Mouse (Mus musculus) hindbrain, embryonic 12.5 days (tissue): ENCODE results near the gene Sptbn4. TPM values are rescaled to one million over a fixed set of nuclear protein-coding genes. Genes with fewer than 3 reads are reported as not detected.

Experiments used
- ATAC-seq: fragments of 200-750 bp; cut with Nextera tagmentation; 2 replicates; pipeline ENCODE4 v1.8.0; 2017; ENCODE audit warnings: moderate TSS enrichment; ENCODE audit not compliant: low FRiP score
- H3K27ac ChIP-seq: fragments of 300-500 bp; sonication (generic); 2 replicates; pipeline ENCODE4 v1.5.1; 2016; ENCODE audit warnings: mild to moderate bottlenecking
- H3K27me3 ChIP-seq: fragments of 300-500 bp; sonication (generic); 2 replicates; pipeline ENCODE4 v1.6.1; 2016; ENCODE audit warnings: mild to moderate bottlenecking
- H3K36me3 ChIP-seq: fragments of 300-500 bp; sonication (generic); 2 replicates; pipeline ENCODE4 v1.6.1; 2016; ENCODE audit warnings: mild to moderate bottlenecking
- H3K4me1 ChIP-seq: fragments of 300-500 bp; sonication (generic); 2 replicates; pipeline ENCODE4 v1.6.1; 2016
- H3K4me2 ChIP-seq: fragments of 300-500 bp; sonication (generic); replicated peaks from 2 replicates; pipeline ENCODE4 v1.6.1; 2016; ENCODE audit warnings: mild to moderate bottlenecking
- H3K4me3 ChIP-seq: fragments of 300-500 bp; sonication (generic); 2 replicates; pipeline ENCODE4 v1.5.1; 2016; ENCODE audit warnings: mild to moderate bottlenecking
- H3K9ac ChIP-seq: fragments of 300-500 bp; sonication (generic); 2 replicates; pipeline ENCODE4 v1.6.1; 2016; ENCODE audit warnings: mild to moderate bottlenecking, moderate library complexity
- H3K9me3 ChIP-seq: fragments of 300-500 bp; sonication (generic); replicated peaks from 2 replicates; pipeline ENCODE4 v1.6.1; 2016; ENCODE audit warnings: mild to moderate bottlenecking
- WGBS: fragments of 180-500 bp; shearing (Covaris S2); methylation state at CpG from one replicate; pipeline ENCODE4 v1.1.7; 2016; 5-methylcytosine and 5-hydroxymethylcytosine counted together
- polyA plus RNA-seq: library from polyadenylated mRNA; unstranded; fragments of >200 nt; fragmentation: Nextera tagmentation; extraction: Ambion mirVana; gene quantifications from 2 replicates; pipeline ENCODE4 v1.2.1, GENCODE M21; 2016

Gene Sptbn4
- polyA plus RNA-seq, 1 experiment from 2014 or later, result 1.1 TPM

DNA sequence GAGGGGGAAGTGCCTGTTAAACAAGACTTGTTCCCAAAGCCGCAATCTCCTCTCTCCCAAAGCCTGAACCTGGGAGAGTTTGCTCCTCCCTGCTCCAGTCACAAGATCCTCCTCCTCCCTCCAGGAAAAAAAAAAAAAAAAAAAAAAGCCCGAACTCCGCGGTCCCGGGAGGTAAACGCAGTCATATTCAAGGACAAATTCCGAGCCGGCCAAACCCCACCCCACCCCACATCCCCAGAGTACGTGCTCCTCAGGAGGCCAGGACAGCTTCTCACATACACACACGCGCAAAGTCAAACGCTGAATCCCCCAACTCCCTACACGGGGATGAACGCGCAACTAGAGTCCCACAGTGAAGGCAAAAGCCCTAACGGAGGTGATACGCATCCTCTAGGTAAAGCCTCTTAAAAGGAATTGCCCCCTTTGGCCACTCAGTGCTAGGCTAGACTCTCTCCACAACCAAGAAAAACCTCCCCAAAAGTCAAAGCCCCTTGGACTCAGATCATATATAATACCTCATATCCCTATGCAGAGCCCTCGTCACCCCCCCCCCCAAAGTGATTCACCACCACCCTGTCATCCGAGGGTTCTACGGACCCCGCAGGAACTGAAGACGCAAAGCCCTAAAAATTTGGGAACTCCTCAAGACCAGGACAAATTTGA is 51.8 kb downstream of the Sptbn4 start:
- ATAC-seq, result peak; percentile 49; the same call in 1 of the 2 replicates
- Histone ChIP-seq H3K4me1 (peaks cover 8% of the 10 kb centered on the region), H3K27me3 (peaks cover 91% of the 10 kb centered on the region), H3K9me3 (no peaks in the 10 kb centered on the region), H3K4me2 (peak overlapping the region; percentile 89), H3K27ac (no peak overlapping the region), H3K36me3 (no peaks in the 10 kb centered on the region), H3K4me3 (peak overlapping the region; percentile 54), H3K9ac (no peak overlapping the region)
- WGBS, result 2% methylated on average over 21 of the region's 22 CpGs

DNA sequence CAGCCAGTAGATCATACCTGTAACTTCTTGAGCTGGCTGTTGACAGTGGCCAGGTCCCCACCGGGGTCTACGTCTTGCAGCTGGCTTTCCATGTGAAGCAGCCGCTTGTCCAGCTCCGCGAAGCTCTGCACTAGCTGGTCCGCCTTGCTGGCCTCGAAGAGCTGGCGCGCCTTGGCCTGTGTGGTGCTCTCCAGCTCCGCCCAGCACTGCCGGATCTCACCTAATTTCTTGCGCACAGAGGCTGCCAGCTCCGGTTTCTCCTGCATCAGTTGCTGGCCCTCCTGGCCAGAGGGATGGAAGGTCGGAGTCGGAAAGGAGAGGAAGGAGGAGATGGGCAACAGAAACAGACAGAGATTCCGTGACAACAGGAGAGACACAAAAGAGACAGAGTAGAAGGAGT is 56.1 kb downstream of the Sptbn4 start:
- Histone ChIP-seq H3K27ac (no peak overlapping the region), H3K36me3 (no peaks in the 10 kb centered on the region), H3K4me3 (no peak overlapping the region), H3K9ac (no peak overlapping the region), H3K27me3 (peaks cover 61% of the 10 kb centered on the region), H3K4me2 (no peak overlapping the region), H3K9me3 (no peaks in the 10 kb centered on the region), H3K4me1 (peaks cover 3% of the 10 kb centered on the region)
- 36% methylated on average over 16 of the region's 16 CpGs for WGBS
- no peak for ATAC-seq

DNA sequence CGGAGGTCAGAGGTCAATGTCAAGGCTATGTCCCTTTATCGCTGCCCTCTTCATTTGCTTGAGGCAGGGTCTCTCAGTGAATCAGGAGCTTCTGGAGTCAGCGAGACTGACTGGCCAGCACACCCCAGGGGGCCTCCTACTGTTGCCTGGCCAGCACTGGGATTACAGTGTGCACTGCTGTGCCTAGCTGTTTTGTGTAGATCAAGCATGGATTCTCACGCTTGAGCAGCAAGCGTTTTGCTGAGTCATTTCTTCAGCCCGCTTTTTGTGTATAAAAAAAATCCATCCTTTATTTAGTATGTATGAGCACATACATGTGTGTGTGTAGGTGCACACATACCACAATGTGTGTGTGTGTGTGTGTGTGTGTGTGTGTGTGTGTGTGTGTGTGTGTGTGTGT is 58.3 kb downstream of the Sptbn4 start:
- no peak overlapping the region for H3K27ac ChIP-seq
- ATAC-seq, result no peak
- 75% methylated on average over 6 of the region's 6 CpGs for WGBS
- H3K36me3 ChIP-seq, result no peaks in the 10 kb centered on the region
- H3K4me3 ChIP-seq, result no peak overlapping the region
- H3K9me3 ChIP-seq, result no peaks in the 10 kb centered on the region
- H3K9ac ChIP-seq, result no peak overlapping the region
- no peak overlapping the region for H3K4me2 ChIP-seq
- H3K4me1 ChIP-seq, result no peaks in the 10 kb centered on the region
- peaks cover 44% of the 10 kb centered on the region for H3K27me3 ChIP-seq

DNA sequence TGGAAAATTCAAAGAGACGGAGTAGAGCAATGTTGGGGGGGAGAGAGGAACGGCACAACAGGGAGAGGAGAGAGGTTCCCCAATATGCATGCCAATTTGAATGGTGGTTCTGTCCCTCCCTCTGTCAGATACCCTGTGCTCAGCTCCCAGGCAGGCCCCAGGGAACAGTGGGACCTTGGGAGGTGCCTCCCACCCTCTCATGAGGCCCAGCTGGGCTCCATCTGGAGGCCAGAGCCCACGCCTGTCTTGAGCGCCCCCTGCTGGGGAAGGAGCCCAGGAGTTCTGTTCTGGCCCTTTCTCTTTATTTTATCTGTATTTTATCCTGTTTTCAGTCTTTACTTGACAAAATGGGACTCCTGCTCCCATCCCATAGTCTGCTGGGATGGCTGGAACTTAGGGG is 62.8 kb downstream of the Sptbn4 start:
- Histone ChIP-seq H3K4me3 (no peak overlapping the region), H3K4me1 (no peaks in the 10 kb centered on the region), H3K4me2 (no peak overlapping the region), H3K9ac (no peak overlapping the region), H3K27me3 (peaks cover 18% of the 10 kb centered on the region), H3K27ac (no peak overlapping the region), H3K9me3 (no peaks in the 10 kb centered on the region), H3K36me3 (no peaks in the 10 kb centered on the region)
- 36% methylated on average over 4 of the region's 4 CpGs for WGBS
- ATAC-seq, result no peak

DNA sequence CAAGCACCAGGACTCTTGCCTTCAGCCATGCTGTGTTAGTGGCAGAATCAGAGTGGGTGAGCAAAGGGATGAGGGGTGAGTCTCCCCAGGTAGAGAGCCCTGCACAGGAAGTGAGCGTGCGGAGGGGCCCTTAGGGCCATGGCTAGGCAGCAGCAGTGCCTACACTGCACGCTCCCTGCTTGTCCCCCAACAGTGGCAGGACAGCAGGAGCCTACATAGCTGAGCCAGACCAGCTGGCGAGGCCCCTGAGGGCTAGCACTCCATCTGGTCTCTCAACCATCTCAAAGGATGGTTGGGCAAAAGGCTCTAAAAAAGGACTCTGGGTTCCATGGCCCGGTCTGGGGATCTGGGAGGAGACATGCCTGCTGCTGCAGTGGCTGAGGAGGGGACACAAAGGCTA is 63.4 kb downstream of the Sptbn4 start:
- Histone ChIP-seq H3K9ac (no peak overlapping the region), H3K4me1 (no peaks in the 10 kb centered on the region), H3K27ac (no peak overlapping the region), H3K36me3 (no peaks in the 10 kb centered on the region), H3K27me3 (peaks cover 24% of the 10 kb centered on the region), H3K9me3 (no peaks in the 10 kb centered on the region), H3K4me2 (no peak overlapping the region), H3K4me3 (no peak overlapping the region)
- 0 out of 2 replicates have a peak, but pooled peaks have one; percentile 43 for ATAC-seq
- WGBS, result 73% methylated on average over 5 of the region's 5 CpGs

DNA sequence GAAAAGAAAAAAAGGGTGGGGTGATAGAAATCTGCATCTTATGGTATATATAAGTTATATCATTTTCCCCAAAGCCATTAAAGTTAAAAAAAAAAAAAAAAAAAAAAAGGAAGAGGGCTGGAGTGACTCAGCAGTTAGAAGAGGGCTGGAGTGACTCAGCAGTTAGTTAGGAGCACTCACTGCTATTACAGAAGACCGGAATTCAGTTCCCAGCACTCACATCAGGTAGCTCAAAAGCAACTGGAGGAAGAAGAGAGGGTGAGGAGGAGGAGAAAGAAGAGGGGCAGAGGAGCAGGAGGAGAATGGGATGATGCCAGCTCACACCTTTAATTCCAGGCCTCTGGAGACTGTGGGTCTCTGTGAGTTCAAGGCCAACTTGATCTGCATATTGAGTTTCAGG is 64.3 kb downstream of the Sptbn4 start:
- Histone ChIP-seq H3K9ac (no peak overlapping the region), H3K4me3 (no peak overlapping the region), H3K27me3 (peaks cover 27% of the 10 kb centered on the region), H3K4me1 (no peaks in the 10 kb centered on the region), H3K4me2 (no peak overlapping the region), H3K9me3 (no peaks in the 10 kb centered on the region), H3K36me3 (no peaks in the 10 kb centered on the region), H3K27ac (no peak overlapping the region)
- no peak for ATAC-seq
- 93% methylated on average over 1 of the region's 1 CpGs for WGBS

DNA sequence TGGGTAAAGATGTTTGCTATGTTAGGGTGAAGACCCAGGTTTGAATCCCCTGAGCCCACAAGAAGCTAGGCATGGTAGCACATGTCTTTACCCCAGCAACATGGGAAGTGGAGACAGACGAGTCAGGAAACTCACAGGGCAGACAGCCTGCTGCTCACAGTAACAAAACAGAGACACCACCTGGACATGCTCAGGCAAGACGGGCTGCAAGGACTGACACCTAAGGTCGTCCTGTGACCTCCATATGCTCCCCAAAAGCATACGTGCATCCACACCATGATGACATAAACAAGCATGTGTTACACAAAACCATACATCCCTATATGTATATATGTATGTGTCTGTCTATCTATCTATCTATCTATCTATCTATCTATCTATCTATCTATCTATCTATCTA is 65.9 kb downstream of the Sptbn4 start:
- ATAC-seq, result no peak
- Histone ChIP-seq H3K4me1 (no peaks in the 10 kb centered on the region), H3K9ac (no peak overlapping the region), H3K9me3 (no peaks in the 10 kb centered on the region), H3K4me2 (no peak overlapping the region), H3K4me3 (no peak overlapping the region), H3K27ac (no peak overlapping the region), H3K27me3 (peaks cover 38% of the 10 kb centered on the region), H3K36me3 (no peaks in the 10 kb centered on the region)
- WGBS, result 69% methylated on average over 4 of the region's 4 CpGs

DNA sequence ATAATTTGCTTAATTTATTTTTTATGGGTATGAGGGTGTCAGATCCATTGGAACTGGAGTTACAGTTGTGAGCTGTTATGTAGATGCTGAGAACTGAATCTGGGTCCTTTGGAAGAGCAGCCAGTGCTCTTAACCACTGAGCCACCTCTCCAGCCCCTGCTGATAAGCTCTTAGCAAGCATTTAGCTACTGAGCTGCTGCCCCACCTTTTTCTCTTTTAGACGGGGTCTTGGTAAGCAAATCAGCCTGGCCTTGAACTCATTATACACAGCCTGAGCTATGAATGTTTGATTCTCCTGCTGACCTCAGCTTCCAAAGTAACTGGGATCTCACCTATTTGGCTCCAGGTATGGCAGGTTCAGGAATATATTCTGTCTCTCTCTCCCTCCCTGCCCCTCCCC is 66.5 kb downstream of the Sptbn4 start:
- 42% methylated on average over 1 of the region's 1 CpGs for WGBS
- peaks cover 44% of the 10 kb centered on the region for H3K27me3 ChIP-seq

DNA sequence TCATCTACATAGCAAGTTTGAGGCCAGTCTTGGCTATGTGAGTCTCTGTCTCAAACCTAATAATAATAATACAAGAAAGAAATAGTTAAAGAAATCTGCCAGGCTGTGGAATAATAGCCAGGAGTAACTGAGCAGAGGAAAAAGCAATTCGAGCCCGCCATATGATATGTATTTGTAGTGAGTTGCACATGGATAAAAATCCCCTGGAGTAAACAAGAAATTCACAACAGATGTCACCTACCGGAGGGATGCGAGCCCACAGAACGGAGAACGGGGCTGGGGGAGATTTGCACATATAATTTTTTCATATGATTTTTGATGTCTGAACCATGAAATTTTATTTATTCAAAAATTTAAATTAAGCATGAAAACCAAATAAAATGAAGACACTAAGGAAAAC is 67.7 kb downstream of the Sptbn4 start:
- no peak for ATAC-seq
- Histone ChIP-seq H3K27me3 (peaks cover 54% of the 10 kb centered on the region), H3K4me1 (peaks cover 5% of the 10 kb centered on the region; the same call in 1 of the 2 replicates), H3K27ac (no peak overlapping the region), H3K4me2 (no peak overlapping the region), H3K36me3 (no peaks in the 10 kb centered on the region), H3K9me3 (no peaks in the 10 kb centered on the region), H3K9ac (no peak overlapping the region), H3K4me3 (no peak overlapping the region)
- WGBS, result 74% methylated on average over 6 of the region's 6 CpGs

More for the DNA sequence above, 66.5 kb downstream of the Sptbn4 start:
- H3K27ac ChIP-seq, result no peak overlapping the region
- no peak overlapping the region for H3K4me2 ChIP-seq
- H3K36me3 ChIP-seq, result no peaks in the 10 kb centered on the region
- no peak for ATAC-seq
- H3K9me3 ChIP-seq, result no peaks in the 10 kb centered on the region
- H3K9ac ChIP-seq, result no peak overlapping the region
- no peak overlapping the region for H3K4me3 ChIP-seq
- H3K4me1 ChIP-seq, result no peaks in the 10 kb centered on the region

DNA sequence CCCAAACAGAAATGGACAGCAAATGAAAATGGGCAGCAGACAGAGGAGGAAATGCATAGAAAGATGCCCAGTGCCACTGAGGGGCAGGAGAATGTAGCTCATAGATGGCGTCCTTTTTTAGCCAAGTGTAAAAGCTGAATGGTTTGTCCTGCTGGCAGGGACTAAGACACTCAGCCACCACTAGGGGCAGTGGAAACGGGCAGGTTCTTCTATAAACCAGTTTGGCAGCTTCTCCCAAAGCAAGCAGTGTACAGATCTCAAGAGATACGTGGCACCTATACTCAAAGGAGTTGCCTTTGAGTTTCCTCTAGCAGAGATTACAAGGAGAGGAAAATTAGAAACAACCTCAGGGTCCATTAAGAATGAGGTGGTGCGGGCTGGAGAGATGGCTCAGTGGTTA is 69.1 kb downstream of the Sptbn4 start:
- H3K4me1 ChIP-seq, result peaks cover 5% of the 10 kb centered on the region; the same call in 1 of the 2 replicates
- 19% methylated on average over 4 of the region's 4 CpGs for WGBS
- no peak for ATAC-seq
- no peak overlapping the region for H3K27ac ChIP-seq
- no peaks in the 10 kb centered on the region for H3K9me3 ChIP-seq
- H3K27me3 ChIP-seq, result peaks cover 63% of the 10 kb centered on the region
- H3K4me2 ChIP-seq, result no peak overlapping the region
- no peaks in the 10 kb centered on the region for H3K36me3 ChIP-seq
- H3K4me3 ChIP-seq, result no peak overlapping the region
- H3K9ac ChIP-seq, result no peak overlapping the region

DNA sequence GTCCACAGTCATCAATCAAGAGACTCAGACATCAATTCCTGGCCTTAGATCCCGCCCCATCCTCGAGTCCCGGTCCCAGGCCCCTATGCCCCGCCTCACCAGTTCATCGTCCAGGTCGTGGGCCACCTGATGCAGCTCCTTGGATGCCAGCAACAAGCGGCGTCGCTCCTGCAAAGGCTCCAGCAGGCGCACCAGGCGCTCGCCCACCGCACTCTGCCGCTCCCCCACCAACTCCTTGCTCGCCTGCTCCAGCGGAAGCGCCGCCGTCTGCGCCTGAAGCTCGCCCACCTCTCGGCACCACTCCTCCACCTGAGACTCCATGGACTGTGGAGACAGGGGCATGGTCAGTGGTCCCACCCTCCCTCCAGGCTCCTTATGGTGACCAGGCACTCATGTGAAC is 72.2 kb downstream of the Sptbn4 start:
- Histone ChIP-seq H3K36me3 (no peaks in the 10 kb centered on the region), H3K27me3 (peaks cover 86% of the 10 kb centered on the region), H3K4me1 (peaks cover 11% of the 10 kb centered on the region), H3K4me3 (no peak overlapping the region), H3K4me2 (peak overlapping the region; percentile 29), H3K9me3 (no peaks in the 10 kb centered on the region; the same call in 1 of the 2 replicates), H3K27ac (no peak overlapping the region), H3K9ac (no peak overlapping the region)
- WGBS, result 1% methylated on average over 20 of the region's 22 CpGs
- no peak for ATAC-seq

DNA sequence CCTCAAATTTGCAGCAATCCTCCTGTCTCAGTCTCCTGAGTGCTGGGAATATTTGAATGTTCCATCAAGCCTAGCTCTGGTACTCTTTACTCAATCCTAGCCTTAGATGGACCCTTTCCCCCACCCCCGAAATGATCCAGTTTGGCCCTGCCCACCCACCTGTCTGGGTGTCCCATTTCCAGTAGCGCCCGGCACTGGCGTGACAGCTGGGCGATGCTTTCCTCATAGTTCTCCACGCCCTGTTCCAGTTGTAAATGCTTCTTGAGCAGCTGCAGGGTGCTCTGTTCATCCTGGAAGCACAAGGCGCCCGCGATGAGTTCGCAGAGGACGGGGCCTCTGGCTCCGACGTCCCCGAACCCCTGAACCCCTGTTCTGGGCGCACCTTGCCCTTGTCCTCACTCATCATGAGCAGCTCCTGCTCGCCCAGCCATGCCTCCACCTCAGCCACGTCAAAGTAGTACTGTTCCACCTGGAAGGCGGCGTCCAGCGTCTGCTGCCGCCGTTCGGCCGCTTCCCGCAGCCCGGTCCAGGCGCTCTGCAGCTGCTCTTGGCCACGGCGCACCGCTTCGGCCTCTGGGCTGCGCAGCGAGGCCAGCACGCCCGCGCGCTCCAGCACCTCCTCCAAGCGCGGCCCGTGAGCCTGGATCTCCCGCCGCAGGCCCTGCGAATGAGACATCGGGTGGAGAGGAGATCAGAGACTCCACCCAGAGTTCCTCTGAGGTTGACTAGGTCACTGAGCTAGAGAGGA is 75.6 kb downstream of the Sptbn4 start:
- no peak for ATAC-seq
- peak overlapping the region; percentile 32; the same call in 1 of the 2 replicates for H3K4me2 ChIP-seq
- WGBS, result 5% methylated on average over 44 of the region's 44 CpGs
- peaks cover 98% of the 10 kb centered on the region for H3K27me3 ChIP-seq
- no peak overlapping the region for H3K9ac ChIP-seq
- H3K4me1 ChIP-seq, result peaks cover 16% of the 10 kb centered on the region
- H3K4me3 ChIP-seq, result peak overlapping the region; percentile 15; the same call in 1 of the 2 replicates
- no peak overlapping the region for H3K27ac ChIP-seq
- no peaks in the 10 kb centered on the region for H3K36me3 ChIP-seq
- H3K9me3 ChIP-seq, result peaks cover 4% of the 10 kb centered on the region

DNA sequence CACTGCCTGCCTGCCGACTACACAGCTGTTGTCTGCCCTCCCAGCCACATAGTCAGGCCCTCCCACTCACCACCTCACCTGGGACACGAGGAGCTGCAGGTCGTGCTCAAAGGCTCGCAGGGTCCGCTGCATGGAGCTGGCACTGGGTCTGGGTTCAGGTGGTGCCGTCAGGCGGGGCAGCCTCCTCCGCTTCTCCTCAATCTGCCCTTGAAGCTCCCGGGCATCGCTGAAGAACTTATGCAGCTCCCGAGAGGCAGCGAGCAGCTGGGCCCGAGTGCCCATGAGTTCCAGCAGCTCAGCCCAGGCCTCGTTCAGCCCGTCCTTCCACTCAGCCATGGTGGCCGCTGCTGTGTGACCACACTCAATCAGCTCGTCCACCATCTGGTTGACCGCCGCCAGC is 78.4 kb downstream of the Sptbn4 start:
- peaks cover 4% of the 10 kb centered on the region for H3K9me3 ChIP-seq
- no peak overlapping the region for H3K4me3 ChIP-seq
- no peak overlapping the region for H3K9ac ChIP-seq
- ATAC-seq, result no peak
- H3K36me3 ChIP-seq, result no peaks in the 10 kb centered on the region
- no peak overlapping the region for H3K27ac ChIP-seq
- 78% methylated on average over 19 of the region's 19 CpGs for WGBS
- peaks cover 100% of the 10 kb centered on the region for H3K27me3 ChIP-seq
- H3K4me1 ChIP-seq, result peaks cover 10% of the 10 kb centered on the region; the same call in 1 of the 2 replicates
- no peak overlapping the region for H3K4me2 ChIP-seq
